Mouse (Mus musculus): ENCODE results near the gene Cd160. TPM values are rescaled to one million over a fixed set of nuclear protein-coding genes. Genes with fewer than 3 reads are reported as not detected.
A peak's percentile ranks its signal among the peaks of the same experiment; 100 is the strongest.

Cd160 gene
- polyA plus RNA-seq (2012; rRNA removed): 0.29 and 0.78 TPM in 2 replicates

DNA sequence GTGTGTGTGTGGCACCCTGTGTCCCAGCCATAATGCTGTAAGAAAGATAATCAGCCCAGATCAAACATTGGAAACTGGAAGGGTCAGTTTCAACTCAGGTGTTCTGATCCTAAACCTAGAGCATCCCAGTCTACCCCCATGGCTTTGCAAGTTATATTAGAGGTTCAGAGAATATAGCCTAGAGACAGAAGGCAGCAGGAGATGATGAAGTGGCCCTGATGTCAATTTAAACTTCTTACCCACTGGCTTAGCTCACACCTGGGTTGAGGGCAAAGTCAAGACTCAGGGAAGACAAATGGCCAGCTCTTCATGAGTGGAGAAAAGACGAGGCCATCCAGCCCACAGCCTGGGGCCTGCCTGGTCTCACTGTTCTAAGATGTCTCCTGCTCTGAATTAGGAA, at the start of gene Cd160, which contains the start of gene Pdzk1:
TSS of gene Cd160 (minus strand) at position 368 of the 400 bp plus-strand sequence.
TSS of gene Pdzk1 (plus strand) at position 301 of the 400 bp plus-strand sequence.
- no peak for DNase-seq (ENCODE audit: low spot score)

DNA sequence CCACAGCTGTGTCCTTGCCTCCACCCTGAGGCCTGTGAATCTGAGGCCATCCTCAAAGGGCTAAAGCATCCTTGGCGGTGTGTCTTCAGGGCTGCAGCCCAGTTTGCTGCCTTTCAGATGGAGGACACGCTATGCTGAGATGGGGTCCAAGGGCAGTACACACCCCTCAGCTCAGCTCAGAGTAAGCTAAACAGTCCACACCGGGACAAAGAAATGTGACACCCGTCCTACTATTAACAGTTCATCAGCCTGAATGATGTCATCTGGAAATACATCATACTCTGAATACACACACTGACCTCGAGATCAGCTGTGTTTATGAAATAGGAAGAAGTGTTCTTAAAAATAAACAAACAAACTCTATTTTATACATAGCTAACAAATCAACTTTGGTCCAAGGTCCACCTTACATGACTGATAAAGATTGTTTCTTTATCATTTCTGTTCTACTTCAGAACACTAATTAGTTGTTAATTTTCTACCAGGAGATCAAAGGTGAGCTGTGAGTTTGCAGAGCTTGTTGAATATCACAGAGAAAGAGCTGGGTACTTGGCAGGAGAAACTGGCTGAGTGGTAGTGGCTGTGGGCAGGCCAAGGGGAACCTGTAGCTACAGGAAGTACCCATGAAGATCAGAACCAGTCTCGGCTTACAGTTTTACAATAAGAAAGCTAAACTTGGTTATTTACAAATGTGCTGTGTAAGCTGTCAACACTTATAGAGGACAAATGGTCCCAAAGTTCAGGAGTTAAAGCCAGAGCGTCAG, 45.8 kb upstream of the Cd160 start:
- DNase-seq (ENCODE audit: low spot score): no peak

DNA sequence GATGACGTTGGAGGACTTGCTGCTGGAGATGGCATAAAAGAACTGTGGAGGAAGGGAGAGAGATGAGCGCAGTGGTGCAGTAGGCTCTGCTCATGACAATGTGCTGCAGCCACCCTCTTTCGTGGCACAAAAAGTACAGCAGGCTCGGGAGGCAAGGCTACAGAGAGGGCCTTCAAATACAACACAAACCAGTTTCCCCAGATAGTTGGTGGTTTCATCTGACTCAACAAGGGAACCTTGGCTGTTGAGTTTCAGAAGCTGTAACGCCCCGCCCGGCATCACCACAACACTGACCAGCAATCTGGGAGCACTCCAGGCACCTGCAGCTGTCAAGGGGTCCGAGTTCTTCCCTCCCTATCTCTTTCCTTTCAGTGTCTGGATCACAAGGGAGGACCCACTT, 43.4 kb upstream of the Cd160 start:
- DNase-seq (ENCODE audit: low spot score): peak; percentile 10

DNA sequence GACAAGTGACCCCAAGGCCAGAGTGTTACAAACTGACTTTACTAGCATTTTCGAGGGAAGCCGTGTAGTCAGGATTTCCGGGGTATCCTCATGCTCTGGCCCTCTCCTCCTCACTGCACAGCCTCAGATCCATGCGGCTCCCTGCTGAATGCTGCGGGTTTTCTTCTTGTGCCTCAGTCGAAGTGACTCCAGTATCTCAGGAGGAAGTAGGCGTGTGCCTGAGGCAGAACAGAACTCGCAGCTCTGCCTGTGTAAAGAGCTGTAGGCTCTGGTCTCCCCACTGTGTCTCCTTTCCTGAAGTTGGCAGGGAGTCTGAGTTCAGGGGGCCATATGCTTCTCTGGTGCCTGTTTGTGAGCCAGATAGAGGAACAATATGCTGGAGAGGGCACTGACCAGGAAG, 41.9 kb upstream of the Cd160 start:
- DNase-seq (ENCODE audit: low spot score): peak; percentile 9

DNA sequence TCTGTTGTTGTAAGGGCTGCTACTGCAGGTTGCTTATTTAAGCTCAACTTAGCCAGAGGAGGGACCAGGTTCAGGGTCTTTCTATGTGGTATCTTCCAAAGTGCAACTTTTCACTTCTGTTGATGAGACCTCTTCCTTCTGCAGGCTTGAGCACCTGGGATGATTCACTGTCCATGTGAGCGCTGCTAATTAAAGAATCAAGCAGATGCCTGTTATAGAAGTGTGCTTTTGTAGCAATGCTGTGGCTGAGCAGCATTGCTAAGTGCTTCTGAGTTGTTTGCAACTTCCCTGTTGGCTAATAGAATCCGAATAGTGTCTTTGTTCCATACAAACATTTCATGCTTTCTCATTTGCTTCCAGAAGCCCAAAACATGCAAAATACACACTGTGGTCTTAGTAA, 41.1 kb upstream of the Cd160 start:
- DNase-seq (ENCODE audit: low spot score): no peak

DNA sequence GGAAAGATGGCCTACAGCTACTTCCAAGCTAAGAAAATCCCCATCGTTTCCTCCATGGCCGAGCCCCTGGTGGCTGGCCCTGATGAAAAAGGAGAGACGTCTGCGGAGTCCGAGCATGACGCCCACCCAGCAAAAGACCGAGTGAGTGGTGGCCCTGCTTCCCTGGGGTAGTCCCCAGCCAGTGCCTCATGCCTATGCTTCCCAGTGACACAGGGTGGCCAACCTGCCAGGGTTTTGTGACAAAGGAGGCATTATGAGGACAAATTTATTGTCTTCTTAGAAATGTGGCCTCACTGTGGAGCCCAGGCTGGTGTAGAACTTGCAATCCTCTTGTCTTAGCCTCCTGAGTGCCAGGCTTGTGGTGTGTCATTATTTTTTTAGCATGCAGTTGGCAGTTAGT, 39.9 kb upstream of the Cd160 start:
- no peak for DNase-seq (ENCODE audit: low spot score)

DNA sequence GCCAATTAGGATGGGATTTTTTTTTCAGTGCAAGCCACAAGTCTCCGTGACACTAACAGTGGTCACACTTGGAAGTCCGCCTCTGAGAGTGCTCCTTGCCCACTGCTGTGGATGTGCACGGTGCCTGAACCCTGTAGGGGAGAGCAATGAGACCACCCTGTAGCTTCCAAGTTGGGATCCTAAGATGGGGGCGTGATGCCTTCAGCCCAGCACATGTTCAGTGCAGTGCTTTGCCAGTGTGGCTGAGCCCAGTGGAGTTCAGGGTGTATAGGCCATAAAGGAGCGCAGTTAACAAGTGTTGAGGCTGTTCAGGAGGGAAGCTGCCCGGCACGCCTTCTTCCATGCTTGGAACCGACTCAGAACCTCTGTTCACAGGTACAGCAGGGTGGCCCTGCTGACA, 39.4 kb upstream of the Cd160 start:
- DNase-seq (ENCODE audit: low spot score): peak; percentile 14

DNA sequence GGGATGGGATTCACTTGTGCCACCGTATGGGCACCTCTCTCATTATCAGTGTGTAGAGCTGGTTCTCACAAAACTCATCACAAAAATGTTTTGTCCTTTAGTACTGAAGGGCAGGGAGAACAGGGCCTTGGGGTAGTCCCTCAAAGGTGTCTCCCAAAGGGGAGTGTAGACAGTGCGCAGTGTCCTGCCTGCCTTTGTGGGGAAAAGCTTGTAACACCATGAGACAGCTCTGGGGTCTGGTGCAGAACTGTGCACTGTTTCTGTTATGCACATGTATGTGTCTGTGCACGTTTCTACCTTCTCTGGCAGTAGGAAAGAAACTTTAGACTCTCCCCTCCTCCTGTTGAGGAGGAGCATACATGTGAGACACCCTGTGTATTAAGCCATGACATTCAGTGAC, 38.7 kb upstream of the Cd160 start:
- DNase-seq (ENCODE audit: low spot score): peak; percentile 6

DNA sequence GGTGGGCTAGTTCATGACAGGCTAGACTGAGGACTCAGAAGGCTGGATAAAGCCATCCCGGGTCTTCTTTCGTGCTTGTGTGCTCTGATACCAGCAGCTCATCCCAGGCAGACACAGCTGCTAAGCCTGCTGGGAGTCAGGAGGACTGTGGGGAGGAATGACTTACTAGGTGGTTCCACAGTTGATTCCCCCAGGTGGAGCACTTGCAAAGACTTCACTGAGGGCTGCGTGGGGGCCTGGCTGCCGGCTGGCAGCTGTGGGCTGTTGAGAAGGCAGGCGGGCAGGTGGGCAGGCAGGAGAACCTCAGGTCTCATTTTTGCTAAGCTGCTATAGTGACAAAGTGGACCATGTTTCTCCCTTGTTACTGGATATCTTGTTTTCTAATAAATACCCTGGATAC, 31.3 kb upstream of the Cd160 start:
- DNase-seq (ENCODE audit: low spot score): peak; percentile 7

DNA sequence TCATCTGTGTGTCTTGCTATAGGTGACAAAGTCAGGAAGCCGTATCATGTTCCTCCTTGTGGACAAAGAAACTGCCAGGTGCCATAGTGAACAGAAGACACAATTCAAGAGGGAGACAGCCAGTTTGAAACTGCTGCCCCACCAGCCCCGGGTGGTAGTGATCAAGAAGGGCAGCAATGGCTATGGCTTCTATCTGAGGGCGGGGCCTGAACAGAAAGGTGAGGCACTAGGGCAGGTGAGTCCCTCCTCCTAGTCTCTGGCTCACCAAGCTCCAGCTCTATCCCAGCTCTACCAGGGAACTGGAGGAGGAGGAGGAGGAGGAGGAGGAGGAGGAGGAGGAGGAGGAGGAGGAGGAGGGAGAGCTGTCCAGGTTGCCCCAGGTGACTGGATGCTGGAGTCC, 26.7 kb upstream of the Cd160 start:
- peak; percentile 15 for DNase-seq (ENCODE audit: low spot score)

DNA sequence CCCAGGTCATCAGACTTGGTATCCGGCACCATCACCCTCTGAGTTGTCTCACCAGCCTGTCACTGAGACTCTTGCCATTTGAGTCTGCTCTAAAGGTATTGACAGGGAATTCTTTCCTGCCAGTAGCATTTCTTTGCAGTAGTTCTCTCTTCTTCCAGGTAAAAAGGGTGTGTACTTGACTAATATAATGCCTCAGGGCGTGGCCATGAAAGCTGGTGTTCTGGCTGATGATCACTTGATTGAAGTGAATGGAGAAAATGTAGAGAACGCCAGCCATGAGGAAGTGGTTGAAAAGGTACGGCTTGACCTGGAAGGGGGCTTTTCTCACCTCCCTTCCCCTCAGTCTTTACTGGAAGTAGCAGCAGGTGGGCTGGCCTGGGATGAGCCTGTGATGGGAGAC, 25.2 kb upstream of the Cd160 start:
- DNase-seq (ENCODE audit: low spot score): no peak

DNA sequence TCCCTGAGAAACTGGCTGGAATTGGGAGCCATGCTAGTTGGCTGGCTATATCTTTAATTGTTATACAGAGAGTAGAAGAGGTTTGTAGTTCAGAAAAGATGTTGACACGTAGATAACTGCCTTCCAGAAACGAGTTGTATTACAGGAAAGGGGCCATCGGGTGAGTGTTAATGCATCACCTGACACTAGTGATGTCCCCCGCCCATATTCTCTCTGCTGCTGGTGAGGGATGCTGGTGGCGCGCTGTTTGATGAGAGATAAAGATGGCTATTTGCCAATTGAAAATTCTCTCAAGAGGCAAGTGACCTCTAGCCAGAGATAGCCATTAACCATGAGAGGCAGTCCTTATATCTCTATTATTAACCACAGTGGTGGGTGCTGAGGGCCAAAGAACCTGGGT, 23.4 kb upstream of the Cd160 start:
- DNase-seq (ENCODE audit: low spot score): no peak

DNA sequence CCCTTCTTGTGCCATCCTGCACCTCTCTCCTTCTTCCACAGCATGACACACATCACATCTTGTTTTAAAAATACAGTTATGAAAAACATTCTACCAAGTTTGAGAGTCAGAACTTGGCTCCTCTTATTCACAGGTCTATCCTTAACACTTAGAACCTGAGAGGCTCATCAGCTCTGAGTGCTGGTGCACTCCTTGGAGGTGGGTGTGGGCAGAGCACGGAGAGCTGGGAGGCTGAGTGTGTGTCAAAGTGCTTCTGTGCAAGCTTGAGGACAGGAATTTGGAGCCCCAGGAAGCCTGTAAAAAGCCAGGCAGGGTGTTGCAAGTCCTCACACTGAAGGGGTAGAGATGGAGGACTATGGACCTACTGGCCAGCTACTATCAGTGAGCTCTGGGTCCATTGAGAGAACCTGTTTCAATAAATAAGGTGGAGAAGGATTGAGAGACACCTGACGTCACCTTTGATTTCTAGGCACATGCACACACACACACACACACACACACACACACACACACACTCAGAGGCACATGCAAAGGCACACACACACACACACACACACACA, 20.1 kb upstream of the Cd160 start:
- DNase-seq (ENCODE audit: low spot score): peak; percentile 3

DNA sequence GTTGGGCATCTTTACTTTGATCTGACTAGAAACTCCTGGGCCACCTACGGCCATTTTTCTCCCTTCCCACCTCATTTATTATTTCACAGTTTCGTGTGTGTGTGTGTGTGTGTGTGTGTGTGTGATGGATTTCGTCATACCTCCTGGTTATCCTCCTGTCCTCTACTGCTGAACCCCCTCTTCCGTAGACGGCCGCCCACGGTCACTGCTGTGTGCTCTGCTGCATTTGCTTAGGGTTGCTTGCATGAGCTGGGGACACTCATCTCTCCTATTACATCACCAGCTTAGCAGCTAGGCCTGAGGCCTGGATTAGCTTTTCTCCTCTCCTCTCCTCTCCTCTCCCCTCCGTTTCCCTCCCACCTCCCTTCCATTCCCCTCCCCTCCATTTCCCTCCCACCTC, 19.3 kb upstream of the Cd160 start:
- peak; percentile 5 for DNase-seq (ENCODE audit: low spot score)

DNA sequence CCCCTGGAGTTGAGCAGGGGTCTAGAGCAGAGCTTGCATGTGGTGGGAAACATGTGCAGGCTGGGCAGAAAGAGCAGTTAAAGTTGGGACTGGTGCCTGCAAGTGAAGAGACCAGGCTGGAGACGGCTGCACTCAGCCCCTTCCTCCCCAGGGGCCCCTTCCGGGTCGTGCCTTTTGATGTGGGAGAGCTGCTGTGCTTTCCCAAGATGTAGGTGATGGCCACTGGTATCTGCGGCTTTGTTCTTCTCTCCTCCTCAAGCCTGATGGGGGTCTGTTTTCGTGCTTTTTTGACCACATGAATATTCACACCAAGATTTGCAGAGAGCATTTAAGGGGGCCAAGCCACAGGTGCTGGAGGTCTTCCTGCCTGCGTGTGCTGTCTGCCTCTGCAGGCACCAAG, 18.5 kb upstream of the Cd160 start:
- DNase-seq (ENCODE audit: low spot score): peak; percentile 14

DNA sequence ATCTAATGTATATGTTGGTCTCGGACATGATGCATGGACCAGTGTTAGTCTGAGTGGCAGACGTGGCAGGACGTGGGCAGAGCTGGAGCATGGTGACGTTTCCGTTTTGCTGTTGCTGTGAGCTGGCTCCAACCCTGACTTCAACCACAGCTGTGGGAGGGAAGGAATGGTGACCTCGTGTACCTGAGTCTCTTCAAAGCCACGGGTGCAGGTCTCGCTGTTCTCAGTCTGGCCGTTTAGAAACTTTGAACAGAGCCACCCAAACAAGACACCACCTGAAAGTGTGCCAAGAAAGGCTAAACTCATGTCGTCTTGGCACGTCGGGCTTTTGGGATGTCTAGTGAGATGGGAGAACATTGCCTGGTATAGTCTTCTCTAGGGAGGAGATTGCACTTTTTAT, 17.8 kb upstream of the Cd160 start:
- no peak for DNase-seq (ENCODE audit: low spot score)

DNA sequence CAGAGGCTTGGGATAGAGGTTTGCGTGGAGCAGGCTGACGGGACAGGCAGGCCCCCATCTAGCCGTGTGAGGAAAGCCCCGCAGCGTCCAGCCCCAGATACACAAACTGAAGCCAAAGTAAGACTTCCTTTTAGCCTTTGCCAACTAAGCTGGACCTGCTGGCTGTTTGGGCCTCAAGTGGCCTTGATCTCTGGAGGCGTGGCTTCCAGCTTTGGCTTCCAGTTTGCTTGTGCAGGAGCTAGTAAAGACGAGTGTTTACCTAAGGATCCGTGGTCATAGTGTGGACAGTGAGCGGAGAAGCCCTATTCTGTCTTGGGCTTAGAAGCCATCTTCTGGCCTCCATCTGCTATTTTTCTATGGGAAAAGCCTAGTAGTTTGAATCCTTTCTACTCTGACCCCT, 16.7 kb upstream of the Cd160 start:
- peak; percentile 1 for DNase-seq (ENCODE audit: low spot score)

DNA sequence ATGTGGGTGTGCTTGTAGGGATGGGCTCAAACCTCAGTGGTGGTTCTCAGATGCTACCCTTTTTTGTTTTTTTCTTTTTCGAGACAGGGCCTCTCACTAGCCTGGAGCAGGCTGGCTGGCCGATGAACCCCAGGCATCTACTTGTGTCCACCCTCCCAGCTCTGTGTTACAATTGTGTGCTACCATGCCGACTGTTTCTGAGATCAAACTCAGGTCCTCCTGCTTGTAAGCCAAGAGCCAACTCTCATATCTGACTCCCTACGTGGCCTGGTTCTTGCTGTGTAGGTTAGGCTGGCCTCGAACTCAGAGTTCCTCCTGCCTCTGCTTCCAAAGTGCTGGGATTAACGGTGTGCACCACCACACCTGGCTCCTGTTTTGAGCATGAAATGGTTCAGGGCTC, 16.0 kb upstream of the Cd160 start:
- DNase-seq (ENCODE audit: low spot score): no peak

DNA sequence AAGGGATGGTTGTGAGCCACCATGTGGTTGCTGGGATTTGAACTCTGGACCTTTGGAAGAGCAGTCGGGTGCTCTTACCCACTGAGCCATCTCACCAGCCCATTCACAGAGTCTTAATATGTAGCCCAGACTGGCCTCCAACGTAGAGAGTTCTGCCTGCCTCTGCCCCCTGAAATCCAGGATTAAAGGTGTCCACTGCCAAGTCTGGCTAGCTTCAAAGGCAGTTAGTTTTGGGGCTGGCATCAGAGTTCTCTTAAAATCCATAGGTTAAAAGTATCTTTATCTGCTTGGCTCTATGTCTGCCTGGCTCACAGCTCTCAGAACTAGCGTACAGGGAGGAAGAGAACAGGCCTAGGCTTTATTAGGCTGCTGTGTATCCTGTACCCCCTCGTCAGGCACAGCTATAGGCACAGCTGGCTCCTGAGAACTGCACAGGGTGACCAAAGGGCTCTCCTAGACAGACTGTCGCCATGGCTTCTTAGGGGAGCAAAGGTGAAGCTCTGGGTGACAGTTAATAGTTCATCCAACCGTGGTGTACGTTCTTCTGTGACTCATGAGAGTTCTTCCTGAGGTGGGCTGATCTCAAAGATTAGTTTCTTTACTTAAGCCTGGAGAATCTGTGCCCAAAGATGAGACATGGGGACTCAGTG, 10.0 kb upstream of the Cd160 start:
- DNase-seq (ENCODE audit: low spot score): no peak

DNA sequence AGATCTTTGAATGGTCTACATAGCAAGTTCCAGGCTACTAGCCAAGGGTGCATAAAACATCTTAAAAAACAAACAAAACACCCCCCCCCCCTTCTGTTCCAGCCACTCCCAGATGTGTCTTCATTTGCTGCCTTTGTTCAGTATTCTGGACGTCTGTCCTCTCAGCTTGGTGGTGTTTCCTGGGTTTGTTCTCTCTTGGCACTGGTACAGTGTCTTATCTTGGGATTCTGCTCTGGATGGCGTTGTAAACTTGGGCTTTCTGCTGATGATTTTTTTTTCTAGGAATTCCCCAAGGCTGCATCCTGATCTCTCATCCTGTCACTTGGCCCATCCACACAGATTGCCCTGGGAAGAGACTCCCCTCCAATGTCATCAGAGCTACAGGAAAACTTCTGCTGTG, 7.3 kb upstream of the Cd160 start:
- DNase-seq (ENCODE audit: low spot score): no peak

DNA sequence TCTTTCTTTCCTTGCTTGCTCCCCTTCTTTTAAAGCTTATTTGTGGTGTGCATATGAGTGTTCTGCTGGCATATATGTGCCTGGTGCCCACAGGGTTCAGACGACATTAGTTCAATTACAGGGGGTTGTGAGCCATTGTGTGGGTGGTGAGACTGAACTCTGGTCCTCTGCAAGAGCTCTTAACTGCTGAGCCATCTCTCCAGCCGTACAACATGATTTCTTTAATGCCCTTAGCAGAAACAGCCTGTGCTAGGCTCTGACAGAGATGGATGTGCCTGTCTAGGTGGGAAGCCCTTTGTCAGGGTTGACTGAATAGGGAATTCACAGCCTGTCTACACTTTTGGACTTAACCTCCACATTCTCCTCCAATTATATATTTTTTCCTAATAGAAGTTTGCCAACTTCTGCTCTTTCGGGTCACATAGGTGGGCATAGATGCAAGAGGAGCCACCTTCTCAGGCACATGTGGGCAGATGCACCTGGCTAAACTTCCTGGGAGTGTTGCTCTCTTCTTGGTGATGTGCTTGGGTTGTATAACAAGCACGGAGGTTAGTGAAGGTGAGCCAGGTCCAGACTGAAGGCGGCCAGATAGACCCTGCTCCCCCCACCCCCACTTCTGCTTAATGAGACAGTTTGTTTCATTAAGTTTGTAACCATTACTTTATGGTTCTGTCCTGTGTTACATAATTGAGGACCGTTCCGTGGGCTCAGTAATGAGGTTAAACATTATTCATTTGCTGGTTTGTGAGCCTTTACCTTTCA, 5.6 kb upstream of the Cd160 start:
- no peak for DNase-seq (ENCODE audit: low spot score)

DNA sequence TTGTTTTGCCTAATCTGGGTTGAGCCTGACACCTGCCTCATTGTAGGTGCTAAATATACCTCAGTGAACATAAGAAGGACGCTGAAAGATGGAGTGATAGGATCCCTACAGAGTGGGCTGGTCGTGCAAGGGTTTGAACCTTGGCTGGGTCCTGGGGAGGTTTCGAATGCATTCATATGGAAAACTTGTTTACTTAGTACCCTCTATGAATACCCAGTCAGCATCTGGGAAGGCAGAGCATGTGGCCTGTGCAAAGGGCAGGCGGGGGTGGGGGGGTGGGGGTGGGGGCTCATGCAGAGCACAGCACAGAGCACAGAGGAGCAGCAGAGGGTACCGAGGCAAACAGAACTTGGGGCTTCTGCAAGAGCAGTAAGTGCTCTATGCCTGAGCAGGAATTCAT, 3.8 kb upstream of the Cd160 start:
- DNase-seq (ENCODE audit: low spot score): no peak

DNA sequence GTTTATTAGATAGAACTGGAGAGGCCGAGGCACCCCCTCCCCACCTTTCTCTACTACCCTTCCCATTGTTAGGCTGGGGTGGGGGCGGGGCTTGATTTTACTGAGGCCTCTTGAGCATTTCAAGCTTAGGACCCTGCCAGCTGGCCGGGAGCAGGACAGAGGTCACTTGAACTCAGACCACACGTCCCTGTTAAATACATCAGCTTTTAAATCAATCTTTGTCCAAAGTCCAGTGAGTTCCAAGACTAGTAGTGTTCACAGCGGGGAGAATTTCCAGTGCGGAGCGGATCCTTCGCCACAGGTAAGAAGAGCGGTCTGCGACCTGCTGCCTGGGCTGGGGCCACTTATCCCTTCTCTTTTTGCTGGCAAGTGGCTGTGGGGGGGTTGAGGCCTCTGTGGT, 705 bp upstream of the Cd160 start:
- DNase-seq (ENCODE audit: low spot score): no peak

Data from urinary bladder, adult 2 months (tissue).